Mouse (Mus musculus): ENCODE results near the gene Csk. TPM values are rescaled to one million over a fixed set of nuclear protein-coding genes. Genes with fewer than 3 reads are reported as not detected.

Csk gene
- total and polyA plus RNA-seq, 3 experiments = 213 to 338 TPM; not detected in 1

DNA sequence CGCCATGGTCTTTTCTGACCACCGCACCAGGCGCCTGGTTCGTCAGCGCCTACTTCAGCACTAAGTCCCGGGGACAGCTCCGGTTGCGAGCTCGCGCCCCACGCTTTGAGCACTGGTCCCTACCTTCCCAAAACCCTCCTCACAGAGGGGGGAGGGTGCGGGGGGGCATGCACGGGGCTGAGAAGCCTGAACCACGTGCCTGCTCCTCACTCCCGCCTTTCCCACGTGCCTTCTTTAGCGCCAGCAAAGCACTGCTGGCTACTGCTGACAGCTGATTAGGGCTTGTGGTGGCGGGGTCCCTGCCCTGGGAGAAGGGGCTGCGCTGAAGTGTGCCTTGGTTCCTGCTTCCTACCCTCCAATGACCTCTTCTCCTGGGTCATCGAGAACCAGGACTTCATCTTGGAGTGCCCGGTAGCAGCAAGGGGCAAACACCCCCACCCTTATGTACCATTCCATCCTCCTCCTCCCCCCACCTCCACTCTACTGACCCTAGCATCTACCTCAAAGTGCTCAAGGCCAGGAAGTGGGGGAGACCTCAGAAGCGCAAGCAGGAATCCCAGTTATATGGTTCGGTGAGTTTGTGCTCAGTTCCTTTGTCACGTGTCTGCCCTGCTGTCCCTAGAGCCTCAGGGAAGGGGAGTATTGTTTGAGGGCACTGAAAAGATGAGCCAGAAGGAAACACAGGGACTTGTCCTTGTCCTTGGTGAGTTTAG, 47.1 kb downstream of the Csk start, which contains the start of gene Cplx3:
TSS of gene Cplx3 (minus strand) at position 143 of the 713 bp plus-strand sequence.
- no peak for TF ChIP-seq EP300 (IDR thresholded peaks at IDR 0.05; ENCODE audit: low read depth in 1 of 2, low read length in 2 of 2)
- no peak for TF ChIP-seq CHD1 (IDR thresholded peaks at IDR 0.05; ENCODE audit: low read depth, low read length)
- no peak for TF ChIP-seq BHLHE40 (IDR thresholded peaks at IDR 0.05; ENCODE audit: borderline replicate concordance, low read depth, low read length)
- no peak for TF ChIP-seq CTCF (IDR thresholded peaks at IDR 0.05 in 2 of 3, conservative IDR thresholded peaks at IDR 0.05 in 1 of 3; ENCODE audit: control insufficient read depth in 1 of 3, insufficient read depth in 1 of 3, low read depth in 2 of 3, low read length in 3 of 3, poor library complexity in 1 of 3, severe bottlenecking in 1 of 3)
- no peak for TF ChIP-seq ZMIZ1 (IDR thresholded peaks at IDR 0.05; ENCODE audit: low read depth, low read length)
- no peak for TF ChIP-seq RAD21 (IDR thresholded peaks at IDR 0.05; ENCODE audit: low read depth, low read length)
- no peak for TF ChIP-seq HCFC1 (IDR thresholded peaks at IDR 0.05; ENCODE audit: low read depth, low read length)
- TF ChIP-seq ZNF384 (IDR thresholded peaks at IDR 0.05; ENCODE audit: low read depth, low read length) = no peak
- TF ChIP-seq TAL1 (IDR thresholded peaks at IDR 0.05; ENCODE audit: low read length) = no peak
- no peak for TF ChIP-seq MYC (IDR thresholded peaks at IDR 0.05; ENCODE audit: low read depth, low read length)
- TF ChIP-seq ZKSCAN1 (IDR thresholded peaks at IDR 0.05; ENCODE audit: low read depth, low read length) = no peak
- TF ChIP-seq SIN3A (IDR thresholded peaks at IDR 0.05; ENCODE audit: low read length) = peak; percentile 59
- no peak for TF ChIP-seq USF1 (IDR thresholded peaks at IDR 0.05; ENCODE audit: low read depth, low read length)
- TF ChIP-seq MEF2A (IDR thresholded peaks at IDR 0.05; ENCODE audit: extremely low read depth, insufficient replicate concordance, low read depth, low read length, poor library complexity, severe bottlenecking) = no peak
- no peak for TF ChIP-seq UBTF (IDR thresholded peaks at IDR 0.05; ENCODE audit: borderline replicate concordance, insufficient read depth, low read depth, low read length)
- TF ChIP-seq ELF1 (IDR thresholded peaks at IDR 0.05; ENCODE audit: low read depth, low read length) = no peak
- TF ChIP-seq MAFK (IDR thresholded peaks at IDR 0.05; ENCODE audit: borderline replicate concordance, low read depth, low read length) = no peak
- TF ChIP-seq KAT2A (conservative IDR thresholded peaks at IDR 0.05; ENCODE audit: low read depth, low read length) = no peak
- TF ChIP-seq TCF12 (IDR thresholded peaks at IDR 0.05; ENCODE audit: low read depth, low read length) = no peak
- TF ChIP-seq CHD2 (IDR thresholded peaks at IDR 0.05; ENCODE audit: low read length) = no peak
- 0 out of 2 replicates have a peak, but pooled peaks have one; percentile 21 for TF ChIP-seq SMC3 (IDR thresholded peaks at IDR 0.05; ENCODE audit: low read depth, low read length)
- TF ChIP-seq ETS1 (IDR thresholded peaks at IDR 0.05; ENCODE audit: low read depth, low read length) = no peak
- TF ChIP-seq MAX (IDR thresholded peaks at IDR 0.05; ENCODE audit: low read length) = no peak
- no peak for TF ChIP-seq NRF1 (IDR thresholded peaks at IDR 0.05; ENCODE audit: insufficient read depth, low read depth, low read length, poor library complexity, severe bottlenecking)
- no peak for TF ChIP-seq ZC3H11A (IDR thresholded peaks at IDR 0.05; ENCODE audit: low read depth, low read length)
- TF ChIP-seq MAZ (IDR thresholded peaks at IDR 0.05; ENCODE audit: low read depth, low read length) = 0 out of 2 replicates have a peak, but pooled peaks have one; percentile 29
- TF ChIP-seq MYB (IDR thresholded peaks at IDR 0.05; ENCODE audit: low read depth, low read length) = no peak
- no peak for TF ChIP-seq JUND (IDR thresholded peaks at IDR 0.05; ENCODE audit: low read depth, low read length)
- TF ChIP-seq USF2 (IDR thresholded peaks at IDR 0.05; ENCODE audit: borderline replicate concordance in 1 of 2, insufficient read depth in 1 of 2, low read depth in 1 of 2, low read length in 2 of 2) = no peak
- TF ChIP-seq POLR2AphosphoS5 (IDR thresholded peaks at IDR 0.05; ENCODE audit: borderline replicate concordance, low read depth, low read length) = no peak
- TF ChIP-seq RCOR1 (IDR thresholded peaks at IDR 0.05; ENCODE audit: low read depth, low read length) = no peak
- TF ChIP-seq POLR2AphosphoS2 (IDR thresholded peaks at IDR 0.05; ENCODE audit: low read length) = no peak
- TF ChIP-seq GATA1 (IDR thresholded peaks at IDR 0.05; ENCODE audit: low read depth, low read length) = no peak
- no peak for TF ChIP-seq POLR2A (IDR thresholded peaks at IDR 0.05; ENCODE audit: control insufficient read depth in 1 of 2, insufficient read depth in 1 of 2, low read depth in 1 of 2, low read length in 2 of 2, poor library complexity in 1 of 2)
- TF ChIP-seq MXI1 (IDR thresholded peaks at IDR 0.05; ENCODE audit: low read depth, low read length) = peak; percentile 78
- TF ChIP-seq NELFE (IDR thresholded peaks at IDR 0.05; ENCODE audit: low read depth, low read length) = no peak
- H3K4me3 ChIP-seq (ENCODE audit: control insufficient read depth in 1 of 2, insufficient read depth in 1 of 2, low read depth in 2 of 2, low read length in 2 of 2) = no peak within 1 kb of the TSS
- no peaks in the 10 kb centered on the region for H3K4me1 ChIP-seq (ENCODE audit: control insufficient read depth in 1 of 2, insufficient read depth in 2 of 2, low read length in 2 of 2)
- no peak within 1 kb of the TSS for H3K27ac ChIP-seq (ENCODE audit: control insufficient read depth, low read depth, low read length)
- H3K9me3 ChIP-seq (replicated peaks; ENCODE audit: insufficient read depth, low read length) = no peaks in the 10 kb centered on the region
- H3K27me3 ChIP-seq (ENCODE audit: control insufficient read depth in 1 of 2, insufficient read depth in 2 of 2, low read length in 2 of 2) = peaks cover 0 to 4% of the 10 kb centered on the region in 2 experiments; a peak in 2 of 4 replicates
- no peak within 1 kb of the TSS for H3K9ac ChIP-seq (ENCODE audit: control insufficient read depth, low read depth, low read length, poor library complexity, severe bottlenecking)
- DNase-seq (ENCODE audit: low read depth, low spot score) = peak; percentile 58
- no peaks in the 10 kb centered on the region for H3K36me3 ChIP-seq (ENCODE audit: control insufficient read depth in 1 of 2, insufficient read depth in 2 of 2, low read length in 2 of 2)
- H3K79me2 ChIP-seq (ENCODE audit: control insufficient read depth, insufficient read depth, low read length, poor library complexity) = no peaks in the 10 kb centered on the region

All from MEL (cell line).